Mouse (Mus musculus): Measurements from ENCODE around the gene Gucy2g. TPM values are rescaled to one million over a fixed set of nuclear protein-coding genes. Genes with fewer than 3 reads are reported as not detected.

Gene Gucy2g
- not detected in 2 replicates for polyA plus RNA-seq (2015; fragmentation: Nextera tagmentation; extraction: Ambion mirVana)

- Histone ChIP-seq H3K27me3 (no peaks in the 10 kb centered on the region), H3K27ac (replicated peaks) (no peak within 1 kb of the TSS), H3K9ac (replicated peaks) (no peak within 1 kb of the TSS), H3K36me3 (no peaks in the 10 kb centered on the region), H3K4me1 (no peaks in the 10 kb centered on the region), H3K4me3 (no peak within 1 kb of the TSS), H3K9me3 (no peaks in the 10 kb centered on the region), H3K4me2 (replicated peaks) (no peak within 1 kb of the TSS)
- ATAC-seq (replicated peaks) = no peak
- WGBS = 67% methylated on average over 6 of the region's 6 CpGs
These were observed at the start of gene Gucy2g for GRCm38 (mm10) chr19:55241186-55241645. Gene Gucy2g, minus strand, starts transcription at chr19:55241236.

GRCm38 (mm10) chr19:55288974-55289373 lies 47.9 kb upstream of the Gucy2g start:
- no peak overlapping the region for H3K4me2 ChIP-seq (replicated peaks)
- H3K27ac ChIP-seq (replicated peaks) = no peak overlapping the region
- no peaks in the 10 kb centered on the region for H3K4me1 ChIP-seq
- ATAC-seq (replicated peaks) = no peak
- H3K27me3 ChIP-seq = no peaks in the 10 kb centered on the region
- H3K9me3 ChIP-seq = no peaks in the 10 kb centered on the region
- H3K36me3 ChIP-seq = no peaks in the 10 kb centered on the region
- no peak overlapping the region for H3K4me3 ChIP-seq
- H3K9ac ChIP-seq (replicated peaks) = no peak overlapping the region

GRCm38 (mm10) chr19:55286034-55286433 lies 45.0 kb upstream of the Gucy2g start:
- no peak overlapping the region for H3K4me2 ChIP-seq (replicated peaks)
- H3K9ac ChIP-seq (replicated peaks) = no peak overlapping the region
- no peaks in the 10 kb centered on the region for H3K9me3 ChIP-seq
- no peaks in the 10 kb centered on the region for H3K4me1 ChIP-seq
- 95% methylated on average over 4 of the region's 4 CpGs for WGBS
- no peaks in the 10 kb centered on the region for H3K36me3 ChIP-seq
- H3K27ac ChIP-seq (replicated peaks) = no peak overlapping the region
- H3K27me3 ChIP-seq = no peaks in the 10 kb centered on the region
- H3K4me3 ChIP-seq = no peak overlapping the region
- no peak for ATAC-seq (replicated peaks)

GRCm38 (mm10) chr19:55284093-55284492 lies 43.1 kb upstream of the Gucy2g start:
- no peak overlapping the region for H3K4me3 ChIP-seq
- no peaks in the 10 kb centered on the region for H3K27me3 ChIP-seq
- H3K4me2 ChIP-seq (replicated peaks) = no peak overlapping the region
- no peak overlapping the region for H3K27ac ChIP-seq (replicated peaks)
- WGBS = 93% methylated on average over 4 of the region's 4 CpGs
- no peaks in the 10 kb centered on the region for H3K4me1 ChIP-seq
- no peaks in the 10 kb centered on the region for H3K36me3 ChIP-seq
- H3K9me3 ChIP-seq = no peaks in the 10 kb centered on the region
- no peak for ATAC-seq (replicated peaks)
- no peak overlapping the region for H3K9ac ChIP-seq (replicated peaks)

- Histone ChIP-seq H3K4me1 (no peaks in the 10 kb centered on the region), H3K9me3 (no peaks in the 10 kb centered on the region), H3K4me2 (replicated peaks) (no peak overlapping the region), H3K27me3 (no peaks in the 10 kb centered on the region), H3K9ac (replicated peaks) (no peak overlapping the region), H3K4me3 (no peak overlapping the region), H3K36me3 (no peaks in the 10 kb centered on the region), H3K27ac (replicated peaks) (no peak overlapping the region)
- WGBS = 95% methylated on average over 3 of the region's 3 CpGs
- ATAC-seq (replicated peaks) = no peak
These were observed 35.7 kb upstream of the Gucy2g start for GRCm38 (mm10) chr19:55276770-55277169.

GRCm38 (mm10) chr19:55276100-55276499 lies 35.1 kb upstream of the Gucy2g start:
- no peak overlapping the region for H3K27ac ChIP-seq (replicated peaks)
- H3K4me3 ChIP-seq = no peak overlapping the region
- no peaks in the 10 kb centered on the region for H3K36me3 ChIP-seq
- H3K4me2 ChIP-seq (replicated peaks) = no peak overlapping the region
- 68% methylated on average over 4 of the region's 4 CpGs for WGBS
- H3K9ac ChIP-seq (replicated peaks) = no peak overlapping the region
- H3K4me1 ChIP-seq = no peaks in the 10 kb centered on the region
- H3K9me3 ChIP-seq = no peaks in the 10 kb centered on the region
- no peak for ATAC-seq (replicated peaks)
- H3K27me3 ChIP-seq = no peaks in the 10 kb centered on the region

- no peak for ATAC-seq (replicated peaks)
- Histone ChIP-seq H3K9ac (replicated peaks) (no peak overlapping the region), H3K9me3 (no peaks in the 10 kb centered on the region), H3K36me3 (no peaks in the 10 kb centered on the region), H3K4me3 (no peak overlapping the region), H3K4me2 (replicated peaks) (no peak overlapping the region), H3K27me3 (no peaks in the 10 kb centered on the region), H3K4me1 (no peaks in the 10 kb centered on the region), H3K27ac (replicated peaks) (no peak overlapping the region)
- 82% methylated on average over 6 of the region's 6 CpGs for WGBS
These were observed 32.3 kb upstream of the Gucy2g start for GRCm38 (mm10) chr19:55273340-55273739.

GRCm38 (mm10) chr19:55271448-55271847 lies 30.4 kb upstream of the Gucy2g start:
- no peak for ATAC-seq (replicated peaks)

GRCm38 (mm10) chr19:55269051-55269450 lies 28.0 kb upstream of the Gucy2g start:
- H3K9ac ChIP-seq (replicated peaks) = no peak overlapping the region
- no peaks in the 10 kb centered on the region for H3K9me3 ChIP-seq
- H3K4me1 ChIP-seq = no peaks in the 10 kb centered on the region
- H3K27me3 ChIP-seq = no peaks in the 10 kb centered on the region
- H3K27ac ChIP-seq (replicated peaks) = no peak overlapping the region
- H3K36me3 ChIP-seq = no peaks in the 10 kb centered on the region
- H3K4me2 ChIP-seq (replicated peaks) = no peak overlapping the region
- no peak for ATAC-seq (replicated peaks)
- H3K4me3 ChIP-seq = no peak overlapping the region
- WGBS = 81% methylated on average over 5 of the region's 5 CpGs

More at GRCm38 (mm10) chr19:55271448-55271847, 30.4 kb upstream of the Gucy2g start:
- Histone ChIP-seq H3K27ac (replicated peaks) (no peak overlapping the region), H3K9me3 (no peaks in the 10 kb centered on the region), H3K4me1 (no peaks in the 10 kb centered on the region), H3K4me2 (replicated peaks) (no peak overlapping the region), H3K36me3 (no peaks in the 10 kb centered on the region), H3K4me3 (no peak overlapping the region), H3K9ac (replicated peaks) (no peak overlapping the region), H3K27me3 (no peaks in the 10 kb centered on the region)
- WGBS = 13% methylated on average over 3 of the region's 3 CpGs

GRCm38 (mm10) chr19:55268150-55268549 lies 27.1 kb upstream of the Gucy2g start:
- no peak overlapping the region for H3K4me2 ChIP-seq (replicated peaks)
- no peak for ATAC-seq (replicated peaks)
- H3K4me1 ChIP-seq = no peaks in the 10 kb centered on the region
- H3K27me3 ChIP-seq = no peaks in the 10 kb centered on the region
- no peak overlapping the region for H3K4me3 ChIP-seq
- H3K27ac ChIP-seq (replicated peaks) = no peak overlapping the region
- no peaks in the 10 kb centered on the region for H3K36me3 ChIP-seq
- H3K9ac ChIP-seq (replicated peaks) = no peak overlapping the region
- no peaks in the 10 kb centered on the region for H3K9me3 ChIP-seq
- WGBS = 82% methylated on average over 3 of the region's 3 CpGs

- Histone ChIP-seq H3K9ac (replicated peaks) (no peak overlapping the region), H3K4me3 (no peak overlapping the region), H3K4me1 (no peaks in the 10 kb centered on the region), H3K9me3 (no peaks in the 10 kb centered on the region), H3K4me2 (replicated peaks) (no peak overlapping the region), H3K36me3 (no peaks in the 10 kb centered on the region), H3K27ac (replicated peaks) (no peak overlapping the region), H3K27me3 (no peaks in the 10 kb centered on the region)
- WGBS = 88% methylated on average over 3 of the region's 3 CpGs
- no peak for ATAC-seq (replicated peaks)
These were observed 25.8 kb upstream of the Gucy2g start for GRCm38 (mm10) chr19:55266786-55267185.

GRCm38 (mm10) chr19:55265269-55265668 lies 24.2 kb upstream of the Gucy2g start:
- H3K4me2 ChIP-seq (replicated peaks) = no peak overlapping the region
- H3K4me1 ChIP-seq = no peaks in the 10 kb centered on the region
- WGBS = 79% methylated on average over 3 of the region's 3 CpGs
- no peaks in the 10 kb centered on the region for H3K9me3 ChIP-seq
- no peaks in the 10 kb centered on the region for H3K27me3 ChIP-seq
- H3K4me3 ChIP-seq = no peak overlapping the region
- no peak overlapping the region for H3K27ac ChIP-seq (replicated peaks)
- no peak for ATAC-seq (replicated peaks)
- H3K9ac ChIP-seq (replicated peaks) = no peak overlapping the region
- H3K36me3 ChIP-seq = no peaks in the 10 kb centered on the region

- Histone ChIP-seq H3K27me3 (no peaks in the 10 kb centered on the region), H3K36me3 (no peaks in the 10 kb centered on the region), H3K9me3 (no peaks in the 10 kb centered on the region), H3K9ac (replicated peaks) (no peak overlapping the region), H3K4me2 (replicated peaks) (no peak overlapping the region), H3K27ac (replicated peaks) (no peak overlapping the region), H3K4me1 (no peaks in the 10 kb centered on the region), H3K4me3 (no peak overlapping the region)
- ATAC-seq (replicated peaks) = no peak
- 84% methylated on average over 12 of the region's 12 CpGs for WGBS
These were observed 19.6 kb upstream of the Gucy2g start for GRCm38 (mm10) chr19:55260389-55261184.

Data from forebrain, embryonic 15.5 days (tissue).